ENCODE assay signal across 16 mouse cellular contexts in genomic region chr2:137093298-137093630, GRCm38 (mm10). TPM values are rescaled to one million over a fixed set of nuclear protein-coding genes. Genes with fewer than 3 reads are reported as not detected.
A peak's percentile ranks its signal among the peaks of the same experiment; 100 is the strongest.
DNase-seq lines count a peak whose midpoint lies in the region; ATAC-seq lines count a peak whose summit lies in the region.
"Had no signal": no experiment of that assay in that cellular context is flagged by ENCODE, and none has a peak within 500 bp of the region (broad histone marks: within the 10 kb centered on the region; RNA-seq: fewer than 3 reads in every experiment).

No protein-coding gene starts in this region.

- ATAC-seq in midbrain, embryonic 13.5 days, result no peak
- no peak for ATAC-seq in neural tube, embryonic 13.5 days (ENCODE audit: low read depth)
- ATAC-seq in neural tube, embryonic 15.5 days (ENCODE audit: low FRiP score), result no peak
- ATAC-seq in hindbrain, embryonic 14.5 days (ENCODE audit: low FRiP score), result no peak

- peaks cover 78% of the 10 kb centered on the region for H3K4me1 ChIP-seq in midbrain, embryonic 10.5 days
- H3K4me1 ChIP-seq in midbrain, embryonic 13.5 days (replicated peaks), result peaks cover 64% of the 10 kb centered on the region
- H3K4me1 ChIP-seq in neural tube, embryonic 13.5 days (replicated peaks), result peaks cover 81% of the 10 kb centered on the region
- peaks cover 11% of the 10 kb centered on the region for H3K4me1 ChIP-seq in neural tube, embryonic 15.5 days
- peaks cover 19% of the 10 kb centered on the region for H3K4me1 ChIP-seq in hindbrain, embryonic 14.5 days (replicated peaks; ENCODE audit: control insufficient read depth, insufficient read depth, low read length)

- no peak overlapping the region for H3K9ac ChIP-seq in midbrain, embryonic 13.5 days (replicated peaks)
- H3K9ac ChIP-seq in neural tube, embryonic 13.5 days, result no peak overlapping the region
- H3K9ac ChIP-seq in neural tube, embryonic 15.5 days (replicated peaks), result no peak overlapping the region
- no peak overlapping the region for H3K9ac ChIP-seq in hindbrain, embryonic 14.5 days
- H3K9ac ChIP-seq: embryonic facial prominence, embryonic 13.5 days; forebrain, embryonic 13.5 days; heart, embryonic 12.5 days had no signal

- 25% methylated on average over 7 of the region's 7 CpGs for WGBS in midbrain, embryonic 10.5 days
- WGBS in midbrain, embryonic 13.5 days, result 14% methylated on average over 7 of the region's 7 CpGs
- WGBS in neural tube, embryonic 13.5 days, result 45% methylated on average over 7 of the region's 7 CpGs
- WGBS in neural tube, embryonic 15.5 days, result 41% methylated on average over 7 of the region's 7 CpGs
- 32% methylated on average over 7 of the region's 7 CpGs for WGBS in hindbrain, embryonic 14.5 days

- H3K27ac ChIP-seq in midbrain, embryonic 10.5 days (replicated peaks), result peak overlapping the region; percentile 66
- H3K27ac ChIP-seq in midbrain, embryonic 13.5 days, result no peak overlapping the region
- H3K27ac ChIP-seq in neural tube, embryonic 13.5 days (replicated peaks), result peak overlapping the region; percentile 62
- H3K27ac ChIP-seq in neural tube, embryonic 15.5 days (replicated peaks), result no peak overlapping the region; the same call in 1 of the 2 replicates
- H3K27ac ChIP-seq in hindbrain, embryonic 14.5 days, result peak overlapping the region; percentile 27; the same call in 1 of the 2 replicates
- H3K27ac ChIP-seq: embryonic facial prominence, embryonic 13.5 days had no signal

- peaks cover 99% of the 10 kb centered on the region for H3K36me3 ChIP-seq in midbrain, embryonic 10.5 days
- H3K36me3 ChIP-seq in midbrain, embryonic 13.5 days, result peaks cover 39% of the 10 kb centered on the region
- H3K36me3 ChIP-seq in neural tube, embryonic 13.5 days, result peaks cover 49% of the 10 kb centered on the region
- peaks cover 17% of the 10 kb centered on the region for H3K36me3 ChIP-seq in neural tube, embryonic 15.5 days
- H3K36me3 ChIP-seq in hindbrain, embryonic 14.5 days (replicated peaks; ENCODE audit: control insufficient read depth, insufficient read depth), result peaks cover 24% of the 10 kb centered on the region

- no peaks in the 10 kb centered on the region for H3K27me3 ChIP-seq in midbrain, embryonic 10.5 days (ENCODE audit: low read depth, poor library complexity, severe bottlenecking)
- no peaks in the 10 kb centered on the region; the same call in 1 of the 2 replicates for H3K27me3 ChIP-seq in midbrain, embryonic 13.5 days
- no peaks in the 10 kb centered on the region for H3K27me3 ChIP-seq in neural tube, embryonic 13.5 days
- H3K27me3 ChIP-seq in neural tube, embryonic 15.5 days (replicated peaks), result peaks cover under 1% of the 10 kb centered on the region; the same call in 1 of the 2 replicates
- no peaks in the 10 kb centered on the region for H3K27me3 ChIP-seq in hindbrain, embryonic 14.5 days (ENCODE audit: control insufficient read depth, insufficient read depth, low read length)
- H3K27me3 ChIP-seq: embryonic facial prominence, embryonic 13.5 days; heart, embryonic 12.5 days had no signal

- H3K9me3 ChIP-seq in midbrain, embryonic 10.5 days (replicated peaks), result no peaks in the 10 kb centered on the region
- H3K9me3 ChIP-seq in midbrain, embryonic 13.5 days, result no peaks in the 10 kb centered on the region
- H3K9me3 ChIP-seq in neural tube, embryonic 13.5 days, result no peaks in the 10 kb centered on the region
- no peaks in the 10 kb centered on the region for H3K9me3 ChIP-seq in neural tube, embryonic 15.5 days (replicated peaks)
- no peaks in the 10 kb centered on the region for H3K9me3 ChIP-seq in hindbrain, embryonic 14.5 days (ENCODE audit: control insufficient read depth, low read length)
- H3K9me3 ChIP-seq: embryonic facial prominence, embryonic 13.5 days; forebrain, embryonic 13.5 days; heart, embryonic 12.5 days had no signal

- no peak overlapping the region for H3K4me2 ChIP-seq in midbrain, embryonic 13.5 days (replicated peaks)
- H3K4me2 ChIP-seq in neural tube, embryonic 13.5 days, result no peak overlapping the region
- H3K4me2 ChIP-seq in neural tube, embryonic 15.5 days, result no peak overlapping the region
- H3K4me2 ChIP-seq in hindbrain, embryonic 14.5 days (replicated peaks), result no peak overlapping the region
- H3K4me2 ChIP-seq: embryonic facial prominence, embryonic 13.5 days; forebrain, embryonic 13.5 days; heart, embryonic 12.5 days had no signal

- no peak for DNase-seq in midbrain, embryonic 10.5 days (ENCODE audit: low spot score)
- DNase-seq in hindbrain, embryonic 14.5 days (ENCODE audit: low spot score), result no peak
- DNase-seq in layer of hippocampus, adult 9-11 months, result no peak
- DNase-seq: adrenal gland, adult 2 months; adrenal gland, postnatal 25 days; cerebellum, adult 18-20 months; cerebellum, adult 9-11 months; cerebellum, postnatal 36 days; gastrocnemius, postnatal 25 days had no signal

- H3K4me3 ChIP-seq in midbrain, embryonic 10.5 days, result no peak overlapping the region
- no peak overlapping the region for H3K4me3 ChIP-seq in midbrain, embryonic 13.5 days (replicated peaks)
- no peak overlapping the region for H3K4me3 ChIP-seq in neural tube, embryonic 13.5 days
- H3K4me3 ChIP-seq in neural tube, embryonic 15.5 days (replicated peaks), result no peak overlapping the region
- H3K4me3 ChIP-seq in hindbrain, embryonic 14.5 days (replicated peaks; ENCODE audit: low read length), result no peak overlapping the region
- H3K4me3 ChIP-seq: embryonic facial prominence, embryonic 13.5 days; forebrain, embryonic 13.5 days; gastrocnemius, adult 2 months; heart, embryonic 12.5 days had no signal

RNA-seq across cellular contexts. Expression of gene Jag1, which starts 23.2 kb away (rescaled TPM):
- 38.9 and 42.4 TPM in 2 replicates for polyA plus RNA-seq in midbrain, embryonic 10.5 days (2016; fragmentation: Nextera tagmentation; extraction: Ambion mirVana)
- polyA plus RNA-seq in midbrain, embryonic 13.5 days (2015; fragmentation: Nextera tagmentation; extraction: Ambion mirVana), result 22.1 and 27.4 TPM in 2 replicates
- polyA plus RNA-seq in neural tube, embryonic 13.5 days (2015; fragmentation: Nextera tagmentation; extraction: Ambion mirVana), result 17.8 and 18.8 TPM in 2 replicates
- 7.5 and 9.3 TPM in 2 replicates for polyA plus RNA-seq in neural tube, embryonic 15.5 days (2015; fragmentation: Nextera tagmentation; extraction: Ambion mirVana)
- 13.2 and 14.7 TPM in 2 replicates for polyA plus RNA-seq in hindbrain, embryonic 14.5 days (2014; fragmentation: Nextera tagmentation; extraction: Ambion mirVana)

Comparison
In these comparisons a context has a peak if more than half of its experiments do, and no peak if none do; other contexts are left out.
1. H3K27ac ChIP-seq: peak in midbrain, embryonic 10.5 days (single experiment), neural tube, embryonic 13.5 days (single experiment) and hindbrain, embryonic 14.5 days (single experiment); none in midbrain, embryonic 13.5 days (single experiment) and neural tube, embryonic 15.5 days (single experiment).